Mouse (Mus musculus) mammary gland, adult 2 months (tissue): ENCODE data around the gene Prl8a8. TPM values are rescaled to one million over a fixed set of nuclear protein-coding genes. Genes with fewer than 3 reads are reported as not detected.

Source experiments
- polyA plus RNA-seq: library from polyadenylated mRNA; depleted of rRNA; stranded (reverse); fragments of >200 nt; gene quantifications from 2 replicates; pipeline ENCODE4 v1.2.3, GENCODE M21; 2012; ENCODE audit warnings: low replicate concordance; rRNA removed

Gene Prl8a8
- polyA plus RNA-seq: not detected in 2 replicates

GRCm38 (mm10) chr13:27513117-27513516 lies at the start of gene Prl8a8:
Prl8a8 (minus strand) TSS chr13:27513217.

Other genes with a start within 250 kb of the Prl8a8 start
- gene Prl6a1, start 200.6 kb downstream of the Prl8a8 start, polyA plus RNA-seq: not detected in 2 replicates
- not detected in 2 replicates for gene Prl8a2, start 167.5 kb downstream of the Prl8a8 start, polyA plus RNA-seq
- not detected in 2 replicates for gene Prl2b1, start 122.4 kb downstream of the Prl8a8 start, polyA plus RNA-seq
- gene Prl8a6, start 74.5 kb downstream of the Prl8a8 start, polyA plus RNA-seq: not detected in 2 replicates
- gene Prl8a9, start 51.4 kb upstream of the Prl8a8 start, polyA plus RNA-seq: not detected in 2 replicates
- gene Prl8a1, start 69.0 kb upstream of the Prl8a8 start, polyA plus RNA-seq: not detected in 2 replicates
- not detected in 2 replicates for gene Prl7b1, start 97.4 kb upstream of the Prl8a8 start, polyA plus RNA-seq
- gene Prl7a1, start 129.3 kb upstream of the Prl8a8 start, polyA plus RNA-seq: not detected in 2 replicates
- gene Prl7a2, start 154.8 kb upstream of the Prl8a8 start, polyA plus RNA-seq: not detected in 2 replicates
- not detected in 2 replicates for gene Prl7d1, start 203.5 kb upstream of the Prl8a8 start, polyA plus RNA-seq